Mouse (Mus musculus) layer of hippocampus, adult 9-11 months (tissue): ENCODE measurements around the gene Zfp746.
"Not testable (repeated sequence)": the region's sequence is repeated elsewhere in the genome, so short reads cannot be mapped to it uniquely, and the experiment has no call there.

Experiments
- DNase-seq: peaks from one replicate; pipeline ENCODE4 v3.0.0; 2022

The Zfp746 gene

DNA sequence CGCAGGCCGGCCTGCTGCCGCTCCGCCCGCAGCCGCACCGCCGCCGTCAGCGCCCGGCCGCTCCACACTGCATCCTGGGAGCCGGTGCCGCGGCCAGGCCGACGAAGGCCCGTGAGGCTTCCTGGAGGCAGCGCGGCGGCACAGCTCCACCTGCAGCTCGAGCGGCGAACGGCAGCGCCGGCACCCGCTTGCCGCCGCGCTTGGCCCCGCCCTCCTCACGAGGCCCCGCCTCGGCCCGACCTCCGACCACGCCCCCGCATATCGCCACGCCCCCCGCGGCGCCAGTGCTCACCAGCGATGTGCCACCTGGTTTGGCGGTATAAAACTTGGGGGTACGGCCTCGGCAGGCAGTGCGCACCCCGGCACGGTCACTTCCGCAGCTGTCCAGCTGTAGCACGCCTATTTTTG, at the start of gene Zfp746:
Zfp746 (minus strand) TSS at position 123 of the 408 bp plus-strand sequence.
- DNase-seq = peak; percentile 88

DNA sequence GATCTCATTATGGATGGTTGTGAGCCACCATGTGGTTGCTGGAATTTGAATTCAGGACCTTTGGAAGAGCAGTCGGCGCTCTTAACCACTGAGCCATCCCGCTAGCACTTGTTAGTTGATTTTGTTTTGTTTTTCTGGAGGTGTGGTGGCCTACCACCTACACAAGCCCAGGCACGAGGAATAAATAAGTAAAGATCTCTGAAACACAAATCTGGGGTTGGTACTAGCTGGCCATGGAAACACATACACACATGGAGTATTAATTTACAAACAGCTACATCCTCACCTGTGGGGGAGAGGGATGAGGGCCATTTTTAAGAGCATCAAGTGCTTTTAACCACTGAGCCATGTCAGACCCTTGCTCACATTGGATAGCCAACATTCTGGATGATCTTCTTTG, 34.7 kb upstream of the Zfp746 start:
- DNase-seq = not testable (repeated sequence)

GRCm38 (mm10) chr6:48116036-48116435, 29.6 kb upstream of the Zfp746 start:
- no peak for DNase-seq

- no peak for DNase-seq
These were observed 743 bp upstream of the Zfp746 start for GRCm38 (mm10) chr6:48086957-48087715.

DNA sequence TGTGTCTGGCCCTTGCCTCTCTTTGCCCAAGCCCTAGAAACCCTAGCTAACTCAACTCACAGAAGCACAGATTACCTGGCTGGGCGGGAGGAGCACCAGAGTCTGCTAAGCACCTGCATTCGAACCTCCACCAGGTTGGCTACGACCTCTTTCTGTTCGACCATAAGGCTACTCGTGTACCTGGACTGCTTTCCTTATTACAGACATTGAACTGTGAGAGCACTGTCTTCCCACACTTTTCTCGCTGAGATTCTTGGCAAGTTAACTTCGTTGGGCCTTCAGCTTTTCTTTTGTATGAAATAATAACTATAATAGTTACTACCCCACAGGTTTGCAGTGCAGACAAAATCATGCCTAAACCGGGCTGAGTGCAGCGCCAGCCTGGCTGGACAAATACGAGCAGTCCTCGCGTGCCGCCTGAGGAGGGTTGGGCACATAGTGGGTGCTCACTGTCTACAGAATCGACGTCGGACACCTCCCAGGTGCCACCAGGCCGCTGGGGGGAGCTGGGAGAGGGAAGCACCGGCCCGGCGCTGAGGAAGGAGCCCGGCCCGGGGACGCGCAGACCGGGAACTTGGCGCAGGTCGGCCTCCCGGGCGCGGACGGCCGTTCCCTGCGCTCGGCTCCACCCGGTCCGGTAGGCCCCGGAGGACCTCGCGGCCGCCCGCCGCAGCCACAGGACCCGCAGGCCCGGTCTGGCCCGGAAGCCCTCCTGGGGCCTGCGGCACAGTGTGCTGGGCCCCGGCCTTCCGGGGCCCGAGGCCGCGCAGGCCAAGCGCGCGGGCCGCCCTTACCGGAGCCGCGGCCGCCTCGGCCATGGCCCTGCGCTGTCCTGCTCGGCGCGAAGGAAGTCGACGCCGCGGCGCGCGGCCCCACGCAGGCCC, 630 bp downstream of the Zfp746 start:
- DNase-seq = peak; percentile 34

DNA sequence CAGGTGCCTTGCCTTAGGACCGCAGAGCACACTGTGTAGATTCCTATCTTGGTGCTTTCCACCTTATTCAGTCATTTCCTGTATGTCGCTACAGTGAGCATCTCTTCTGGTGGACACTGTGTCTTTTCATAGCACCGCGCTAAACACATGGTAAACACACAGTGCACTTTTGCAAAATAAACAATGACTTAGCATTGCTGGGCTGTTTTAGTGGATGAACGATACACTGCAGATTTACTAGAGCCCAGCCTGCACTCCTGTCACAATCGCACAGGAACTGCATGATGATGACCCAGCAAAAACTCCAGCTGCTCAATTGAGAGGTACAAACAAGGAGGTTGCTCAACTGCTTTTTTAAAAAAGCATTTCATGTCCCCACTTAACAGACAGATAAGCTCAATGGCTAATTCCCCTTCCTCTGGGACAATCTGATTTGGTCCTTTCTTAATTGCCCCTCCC, 2.6 kb downstream of the Zfp746 start:
- DNase-seq = no peak

DNA sequence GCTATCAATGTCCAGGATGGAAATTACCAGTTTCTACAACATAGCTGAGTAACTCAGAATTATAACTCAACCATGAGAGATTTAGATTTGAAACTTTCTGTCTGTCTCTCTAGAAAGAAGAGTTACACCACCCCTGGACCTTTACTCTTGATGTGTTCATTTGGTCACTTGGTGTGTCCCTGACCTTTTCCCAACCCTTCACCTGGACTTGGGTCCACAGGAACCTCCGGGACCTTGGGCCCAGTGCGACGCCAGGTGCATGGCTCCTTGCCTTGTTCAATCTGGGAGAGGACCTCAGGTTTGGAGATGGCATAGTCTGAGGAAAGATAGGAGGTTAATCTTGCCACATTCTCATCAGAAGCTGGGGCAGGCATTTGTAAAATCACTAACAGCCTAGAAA, 4.4 kb downstream of the Zfp746 start:
- DNase-seq = no peak

- DNase-seq = no peak
These were observed 5.4 kb downstream of the Zfp746 start for GRCm38 (mm10) chr6:48081021-48081420.

- DNase-seq = no peak
These were observed 13.1 kb downstream of the Zfp746 start for GRCm38 (mm10) chr6:48073316-48073715.

GRCm38 (mm10) chr6:48067492-48067891, 18.9 kb downstream of the Zfp746 start:
- DNase-seq = no peak

DNA sequence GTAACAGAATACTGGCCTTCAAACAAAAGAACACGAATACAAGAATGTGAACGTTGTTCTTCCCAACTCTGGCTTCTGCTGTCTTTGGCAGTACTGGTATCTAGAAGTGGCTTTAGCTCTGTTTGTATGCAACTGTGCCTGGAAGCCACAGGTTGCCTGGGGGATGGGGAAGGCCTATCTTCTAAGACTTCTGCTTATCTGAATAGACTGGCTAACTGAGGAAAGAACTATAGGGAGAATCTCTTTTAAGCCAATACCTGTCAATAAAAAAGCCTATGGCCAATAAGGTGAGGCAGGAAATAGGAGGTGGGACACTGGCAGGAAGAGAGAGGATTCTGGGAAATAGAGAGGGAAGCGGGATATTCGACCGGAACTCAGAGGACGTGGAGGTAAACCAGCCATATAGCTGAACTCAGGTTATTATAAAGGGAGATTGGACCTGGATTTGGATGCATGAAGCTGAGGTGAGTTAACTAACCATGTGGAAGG, 20.8 kb downstream of the Zfp746 start:
- no peak for DNase-seq

- no peak for DNase-seq
These were observed 21.9 kb downstream of the Zfp746 start for GRCm38 (mm10) chr6:48064451-48064850.

- no peak for DNase-seq
These were observed 22.5 kb downstream of the Zfp746 start for GRCm38 (mm10) chr6:48063940-48064339.

GRCm38 (mm10) chr6:48060895-48061294, 25.5 kb downstream of the Zfp746 start:
- DNase-seq = no peak

- no peak for DNase-seq
These were observed 26.0 kb downstream of the Zfp746 start for GRCm38 (mm10) chr6:48060421-48060820.

DNA sequence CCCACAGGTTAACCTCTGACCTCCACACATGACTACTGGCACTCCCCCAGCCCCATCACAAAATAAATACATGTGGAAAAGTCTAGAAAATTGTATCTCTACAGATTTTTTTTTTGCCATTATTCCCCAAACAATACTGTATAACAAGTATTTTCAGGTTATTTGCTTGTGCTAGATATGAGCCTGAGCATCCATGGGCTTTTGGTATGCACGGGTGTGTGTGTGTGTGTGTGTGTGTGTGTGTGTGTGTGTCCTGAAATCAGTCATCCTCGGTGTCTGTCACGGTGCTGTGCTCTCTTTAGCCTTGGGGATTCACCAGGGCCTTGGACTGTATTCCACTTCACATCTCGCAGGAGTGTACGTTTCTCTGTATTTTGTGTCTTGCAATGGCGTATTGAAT, 34.3 kb downstream of the Zfp746 start:
- DNase-seq = no peak

DNA sequence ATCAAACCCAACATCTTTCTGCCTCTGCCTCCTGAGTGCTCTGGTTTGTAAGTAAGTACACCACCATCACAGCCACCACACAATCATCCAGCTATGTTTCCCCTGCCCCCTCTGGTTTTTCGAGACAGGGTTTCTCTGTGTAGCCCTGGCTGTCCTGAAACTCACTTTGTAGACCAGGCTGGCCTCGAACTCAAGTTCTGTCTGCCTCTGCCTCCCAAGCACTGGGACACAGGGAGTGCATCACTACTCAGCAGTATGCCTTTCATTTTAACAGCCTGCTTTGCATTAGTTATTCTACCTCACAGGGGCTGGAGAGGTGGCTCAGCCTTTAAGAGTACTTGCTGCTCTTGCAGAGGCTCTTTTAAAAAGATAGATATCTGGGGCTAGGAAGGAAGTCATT, 34.7 kb downstream of the Zfp746 start:
- DNase-seq = no peak

DNA sequence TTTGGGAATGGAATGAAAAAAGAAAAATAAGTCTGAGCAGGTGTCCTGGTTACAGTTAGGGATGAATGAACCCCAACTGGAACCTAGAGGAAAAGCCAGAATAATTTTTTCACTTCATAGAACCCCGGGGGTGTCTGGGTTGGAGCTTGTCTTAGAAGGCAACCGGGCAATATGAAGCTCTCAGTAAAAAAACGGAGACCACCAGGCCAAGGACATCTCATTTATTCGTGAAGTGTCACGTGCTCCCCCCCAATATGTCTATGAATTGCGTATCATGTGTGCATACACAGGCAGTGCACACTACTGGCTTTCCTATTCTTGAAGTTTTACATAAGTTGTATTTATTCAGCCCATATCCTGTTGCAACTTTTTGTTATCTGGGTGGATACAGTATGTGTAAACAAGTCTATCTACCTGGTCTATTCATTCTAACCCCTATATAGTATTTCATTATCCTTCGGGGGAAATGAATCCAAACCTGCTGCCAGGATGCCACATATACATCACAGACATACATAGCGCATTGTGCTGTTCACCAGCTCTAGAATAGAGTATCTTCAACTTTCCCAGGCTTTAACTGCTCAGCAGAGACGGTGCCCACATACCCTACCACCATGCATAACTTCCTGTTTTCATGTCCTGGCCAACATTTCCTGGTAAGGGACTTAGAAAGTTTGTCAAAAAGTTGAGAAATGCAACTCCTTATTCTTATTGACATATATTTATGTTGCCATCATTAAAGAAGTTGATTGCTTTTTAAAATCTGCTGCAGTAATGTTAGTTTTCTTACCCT, 36.9 kb downstream of the Zfp746 start:
- DNase-seq = no peak

DNA sequence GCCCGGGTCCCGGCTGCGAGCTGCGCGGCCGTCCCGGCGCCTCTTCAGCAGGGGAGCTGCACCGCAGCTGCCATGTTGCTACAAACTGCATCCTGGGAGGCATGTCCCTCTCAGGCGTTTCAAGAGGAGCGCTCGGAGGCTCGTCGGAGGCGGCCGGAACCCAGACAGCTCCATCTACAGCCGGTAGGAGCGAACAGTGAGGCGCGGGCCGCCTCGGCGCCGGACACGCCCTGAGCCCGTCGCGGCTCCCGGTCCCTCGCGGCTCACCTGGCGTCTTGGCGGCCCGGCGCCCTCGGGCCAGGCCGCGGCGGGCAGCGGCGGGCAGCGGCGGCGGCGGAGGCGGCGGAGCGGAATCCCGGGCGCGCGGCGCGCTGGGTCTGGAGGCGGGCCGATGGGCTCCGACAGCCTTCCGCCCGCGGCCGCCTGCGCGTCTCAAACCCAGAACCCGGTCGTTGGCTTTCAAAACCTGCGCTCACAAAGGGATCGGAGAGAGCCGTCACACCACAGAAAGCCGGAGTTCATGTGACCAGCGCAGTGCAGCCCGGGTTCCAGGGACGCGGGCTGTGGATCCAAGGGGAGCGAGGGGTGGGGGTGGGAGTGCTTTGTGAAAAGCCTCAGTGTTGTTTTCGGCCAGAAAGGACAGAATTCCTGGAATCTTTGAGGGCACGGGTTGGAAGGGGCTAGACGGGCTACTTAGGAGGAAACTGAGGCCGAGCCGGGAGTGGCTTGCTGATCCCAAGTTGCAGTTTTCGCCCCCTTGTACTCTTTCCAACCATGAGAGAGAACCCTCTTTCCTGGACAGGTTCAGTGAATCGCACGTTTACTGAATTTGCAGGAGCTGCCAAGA, 37.7 kb downstream of the Zfp746 start, which contains the start of gene Zfp777:
Zfp777 (minus strand) TSS at position 486 of the 847 bp plus-strand sequence.
- peak; percentile 79 for DNase-seq

DNA sequence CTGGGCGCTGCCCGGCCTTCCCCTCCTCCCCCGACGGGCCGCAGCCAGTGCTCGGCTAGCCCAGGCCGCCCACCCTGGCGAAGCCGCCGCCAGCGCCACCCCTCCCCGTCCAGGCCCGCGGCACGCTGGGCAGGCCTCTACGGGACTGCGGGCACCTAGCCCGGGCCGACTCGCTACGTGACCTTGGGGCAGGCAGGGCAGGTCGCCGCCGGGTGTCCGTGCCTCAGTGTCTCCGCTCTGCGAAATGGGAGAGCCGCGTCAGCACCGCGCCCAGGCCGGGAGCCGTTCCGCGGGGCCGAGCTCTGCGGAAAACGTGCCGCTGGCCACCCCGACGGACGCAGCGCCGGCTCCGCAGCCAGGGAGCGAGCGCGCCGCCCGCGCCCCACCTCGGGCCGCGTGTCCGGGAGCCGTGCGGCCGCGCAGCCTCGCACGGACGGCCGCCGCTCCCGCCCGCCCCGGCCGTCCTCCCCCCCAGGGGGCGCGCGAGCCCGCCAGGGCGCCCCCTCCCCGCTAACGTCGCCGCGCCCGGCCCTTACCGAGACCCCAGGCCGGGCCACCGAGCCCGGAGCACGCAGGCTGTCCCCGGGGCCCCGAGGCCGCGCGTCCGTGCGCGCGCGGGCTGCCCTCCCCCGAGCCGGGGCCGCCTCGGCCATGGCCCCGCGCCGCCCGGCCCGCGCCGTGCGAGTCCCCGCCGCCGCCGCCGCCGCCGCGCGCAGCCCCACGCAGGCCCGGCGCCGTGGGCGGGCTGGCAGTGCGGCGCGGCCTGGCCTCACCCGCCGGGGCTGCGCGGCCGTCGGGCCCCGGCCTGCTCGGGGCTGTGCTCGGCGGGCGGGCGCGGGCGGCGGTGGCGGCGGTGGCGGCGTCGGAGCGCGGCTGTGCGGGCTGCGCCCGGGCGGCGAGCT, 38.7 kb downstream of the Zfp746 start:
- DNase-seq = no peak

- no peak for DNase-seq
These were observed 39.3 kb downstream of the Zfp746 start for GRCm38 (mm10) chr6:48047114-48047449.
